Mouse (Mus musculus) megakaryocyte, embryonic 14.5 days (primary cell): Measurements from ENCODE around the gene Epop.

Source experiments
- FLI1 ChIP-seq: IDR thresholded peaks from 2 replicates; pipeline ENCODE4 v1.6.1; 2012; ENCODE audit warnings: low read length, inconsistent platforms, mixed read lengths
- GATA1 ChIP-seq: IDR thresholded peaks from 3 replicates; pipeline ENCODE4 v1.6.1; 2012; ENCODE audit warnings: mixed read lengths, low read length, inconsistent platforms, borderline replicate concordance

DNA sequence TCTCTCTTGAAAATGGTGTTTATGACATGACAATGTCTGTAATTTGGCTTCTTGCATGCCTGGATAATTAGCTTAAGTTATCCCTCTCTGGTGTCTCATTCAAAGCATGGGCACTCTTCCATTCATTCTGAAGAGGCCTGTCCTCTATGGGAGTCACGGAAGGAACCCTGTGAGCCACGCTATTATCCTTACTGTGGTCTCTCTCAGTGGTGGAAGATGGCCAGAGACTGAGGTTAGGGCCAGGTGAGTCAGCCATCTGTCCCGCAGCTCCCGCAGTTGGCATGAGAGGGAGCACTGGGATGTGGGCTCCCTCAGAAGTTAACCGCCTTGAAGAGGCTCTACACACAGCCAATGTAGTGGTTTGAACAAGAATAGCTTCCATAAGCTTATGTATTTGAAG, 20.8 kb upstream of the Epop start:
- no peak for TF ChIP-seq GATA1
- TF ChIP-seq FLI1, result no peak
